8 mouse cellular contexts compared by ENCODE assay signal in the genomic region with DNA sequence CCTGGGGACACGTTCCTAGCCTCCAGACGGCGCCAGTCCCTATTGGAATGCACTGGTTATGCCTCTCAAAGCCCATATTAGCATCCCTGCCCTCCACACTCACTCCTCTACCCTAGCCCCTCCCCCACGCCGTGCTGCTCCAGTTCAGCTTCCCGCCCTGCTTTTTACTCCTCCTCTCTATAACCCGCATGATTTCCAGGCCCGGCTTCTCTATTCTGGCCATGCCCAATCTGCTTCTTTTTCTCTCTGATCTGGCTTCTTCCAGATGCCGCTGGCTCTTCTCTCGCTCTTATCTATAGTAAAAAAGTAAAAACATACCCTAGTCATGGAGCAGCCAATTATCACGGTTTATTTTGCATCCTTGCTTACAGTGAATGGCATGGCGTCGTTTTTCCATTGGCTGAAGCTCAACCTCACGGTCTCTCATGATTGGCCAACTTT. TPM values are rescaled to one million over a fixed set of nuclear protein-coding genes. Genes with fewer than 3 reads are reported as not detected.
DNase-seq lines count a peak whose midpoint lies in the region; ATAC-seq lines count a peak whose summit lies in the region.

No protein-coding gene starts in this region.

- WGBS in limb, embryonic 15.5 days = 2% methylated on average over 14 of the region's 14 CpGs
- 3% methylated on average over 14 of the region's 14 CpGs for WGBS in neural tube, embryonic 13.5 days

- H3K4me1 ChIP-seq in limb, embryonic 15.5 days = peaks cover 12% of the 10 kb centered on the region
- peaks cover 23% of the 10 kb centered on the region for H3K4me1 ChIP-seq in neural tube, embryonic 13.5 days (replicated peaks)

- H3K36me3 ChIP-seq in limb, embryonic 15.5 days = no peaks in the 10 kb centered on the region
- no peaks in the 10 kb centered on the region for H3K36me3 ChIP-seq in neural tube, embryonic 13.5 days

- no peak for ATAC-seq in limb, embryonic 15.5 days (ENCODE audit: insufficient number of reproducible peaks, low FRiP score, low TSS enrichment, low read depth)
- ATAC-seq in neural tube, embryonic 13.5 days (ENCODE audit: low read depth) = 0 out of 2 replicates have a peak, but pooled peaks have one; percentile 49

- H3K4me2 ChIP-seq in limb, embryonic 15.5 days = peak overlapping the region; percentile 38
- peak overlapping the region; percentile 54 for H3K4me2 ChIP-seq in neural tube, embryonic 13.5 days

- H3K4me3 ChIP-seq in limb, embryonic 15.5 days = peak overlapping the region; percentile 12
- H3K4me3 ChIP-seq in neural tube, embryonic 13.5 days = peak overlapping the region; percentile 29

- H3K27ac ChIP-seq in limb, embryonic 15.5 days = peak overlapping the region; percentile 33
- H3K27ac ChIP-seq in neural tube, embryonic 13.5 days (replicated peaks) = 0 out of 2 replicates have a peak overlapping the region, but pooled peaks have one; percentile 18

- H3K9ac ChIP-seq in limb, embryonic 15.5 days = no peak overlapping the region
- peak overlapping the region; percentile 57 for H3K9ac ChIP-seq in neural tube, embryonic 13.5 days

- no peaks in the 10 kb centered on the region for H3K9me3 ChIP-seq in limb, embryonic 15.5 days
- no peaks in the 10 kb centered on the region for H3K9me3 ChIP-seq in neural tube, embryonic 13.5 days

- H3K27me3 ChIP-seq in limb, embryonic 15.5 days = no peaks in the 10 kb centered on the region
- H3K27me3 ChIP-seq in neural tube, embryonic 13.5 days = no peaks in the 10 kb centered on the region

- DNase-seq in testis, postnatal 10 days (ENCODE audit: low spot score) = peak; percentile 71
- no peak for DNase-seq in testis, postnatal 14 days (ENCODE audit: low spot score)
- DNase-seq in forelimb bud, embryonic 11.5 days (ENCODE audit: low read depth, low spot score) = peak; percentile 70
- DNase-seq in B cell, adult 2 months = no peak
- no peak for DNase-seq in right cerebral cortex, postnatal 4 days
- DNase-seq in adrenal gland, adult 8-10 months = no peak

RNA-seq across cellular contexts. Expression of gene Ier2, which starts 15.2 kb away (rescaled TPM):
- 80.6 and 81.7 TPM in 2 replicates for polyA plus RNA-seq in limb, embryonic 15.5 days (2015; fragmentation: Nextera tagmentation; extraction: Ambion mirVana)
- 32.5 and 37.7 TPM in 2 replicates for polyA plus RNA-seq in neural tube, embryonic 13.5 days (2015; fragmentation: Nextera tagmentation; extraction: Ambion mirVana)
- total RNA-seq in adrenal gland, adult 8-10 months (2022) = 10 to 100 TPM; 18.3 to 48.9 (median 22.3) TPM

RNA-seq across cellular contexts. Expression of gene Trmt1, which starts 38.6 kb away (rescaled TPM):
- 63.3 and 64.5 TPM in 2 replicates for polyA plus RNA-seq in limb, embryonic 15.5 days (2015; fragmentation: Nextera tagmentation; extraction: Ambion mirVana)
- polyA plus RNA-seq in neural tube, embryonic 13.5 days (2015; fragmentation: Nextera tagmentation; extraction: Ambion mirVana) = 53.6 and 55.5 TPM in 2 replicates
- 100 to 1,000 TPM in 2 of 4 experiments, 10 to 100 TPM in 2; 75.4 to 109 (median 88.5) TPM for total RNA-seq in adrenal gland, adult 8-10 months (2022)

RNA-seq across cellular contexts. Expression of gene Nacc1, which starts 40.2 kb away (rescaled TPM):
- polyA plus RNA-seq in limb, embryonic 15.5 days (2015; fragmentation: Nextera tagmentation; extraction: Ambion mirVana) = 13.5 and 13.8 TPM in 2 replicates
- polyA plus RNA-seq in neural tube, embryonic 13.5 days (2015; fragmentation: Nextera tagmentation; extraction: Ambion mirVana) = 14.1 and 15.1 TPM in 2 replicates
- total RNA-seq in adrenal gland, adult 8-10 months (2022) = 10 to 100 TPM; 81.0 to 86.9 (median 83.7) TPM

RNA-seq across cellular contexts. Expression of gene Lyl1, which starts 53.8 kb away (rescaled TPM):
- 5.6 and 6.0 TPM in 2 replicates for polyA plus RNA-seq in limb, embryonic 15.5 days (2015; fragmentation: Nextera tagmentation; extraction: Ambion mirVana)
- 2.8 and 3.6 TPM in 2 replicates for polyA plus RNA-seq in neural tube, embryonic 13.5 days (2015; fragmentation: Nextera tagmentation; extraction: Ambion mirVana)
- 1 to 10 TPM; 3.1 to 5.6 (median 4.2) TPM for total RNA-seq in adrenal gland, adult 8-10 months (2022)

Comparison
In these comparisons a context has a peak if more than half of its experiments do, and no peak if none do; other contexts are left out.
1. DNase-seq: peak in testis, postnatal 10 days (single experiment) and forelimb bud, embryonic 11.5 days (single experiment); none in testis, postnatal 14 days (single experiment), B cell, adult 2 months (0 of 2), right cerebral cortex, postnatal 4 days (single experiment) and adrenal gland, adult 8-10 months (single experiment).